Mouse (Mus musculus): ENCODE data around the gene Rsg1.
A peak's percentile ranks its signal among the peaks of the same experiment; 100 is the strongest.

The Rsg1 gene

GRCm38 (mm10) chr4:141213770-141214336 lies at the start of gene Rsg1:
Gene Rsg1 (plus strand): TSS chr4:141213956.
- peak; percentile 96 for DNase-seq

GRCm38 (mm10) chr4:141165744-141166292 lies 47.9 kb upstream of the Rsg1 start:
- DNase-seq: no peak

- DNase-seq: no peak
Observed at GRCm38 (mm10) chr4:141167156-141167555, 46.6 kb upstream of the Rsg1 start.

- DNase-seq: no peak
Observed at GRCm38 (mm10) chr4:141172121-141172520, 41.6 kb upstream of the Rsg1 start.

GRCm38 (mm10) chr4:141175783-141176182 lies 38.0 kb upstream of the Rsg1 start:
- DNase-seq: no peak

- DNase-seq: no peak
Observed at GRCm38 (mm10) chr4:141176328-141176838, 37.4 kb upstream of the Rsg1 start.

- peak; percentile 41 for DNase-seq
Observed at GRCm38 (mm10) chr4:141178500-141178899, 35.3 kb upstream of the Rsg1 start.

- no peak for DNase-seq
Observed at GRCm38 (mm10) chr4:141180831-141181230, 32.9 kb upstream of the Rsg1 start.

- DNase-seq: peak; percentile 24
Observed at GRCm38 (mm10) chr4:141181981-141182380, 31.8 kb upstream of the Rsg1 start.

GRCm38 (mm10) chr4:141183932-141184331 lies 29.8 kb upstream of the Rsg1 start:
- DNase-seq: no peak

GRCm38 (mm10) chr4:141184426-141184825 lies 29.3 kb upstream of the Rsg1 start:
- no peak for DNase-seq

GRCm38 (mm10) chr4:141186923-141187836 lies 26.6 kb upstream of the Rsg1 start:
- DNase-seq: no peak

- DNase-seq: no peak
Observed at GRCm38 (mm10) chr4:141191294-141191693, 22.5 kb upstream of the Rsg1 start.

GRCm38 (mm10) chr4:141194553-141194952 lies 19.2 kb upstream of the Rsg1 start:
- DNase-seq: no peak

GRCm38 (mm10) chr4:141196981-141197685 lies 16.6 kb upstream of the Rsg1 start:
- no peak for DNase-seq

GRCm38 (mm10) chr4:141197686-141198035 lies 16.1 kb upstream of the Rsg1 start:
- no peak for DNase-seq

GRCm38 (mm10) chr4:141200906-141201305 lies 12.8 kb upstream of the Rsg1 start:
- no peak for DNase-seq

- DNase-seq: no peak
Observed at GRCm38 (mm10) chr4:141202192-141202591, 11.6 kb upstream of the Rsg1 start.

GRCm38 (mm10) chr4:141204580-141205061 lies 9.1 kb upstream of the Rsg1 start:
- DNase-seq: no peak

GRCm38 (mm10) chr4:141207081-141207480 lies 6.7 kb upstream of the Rsg1 start:
- DNase-seq: no peak

GRCm38 (mm10) chr4:141210524-141211219 lies 3.1 kb upstream of the Rsg1 start:
- DNase-seq: peak; percentile 28

- no peak for DNase-seq
Observed at GRCm38 (mm10) chr4:141211646-141212045, 2.1 kb upstream of the Rsg1 start.
